Mouse (Mus musculus) kidney, adult 18-20 months (tissue): ENCODE measurements around the gene Xkr7.

Experiments used
- DNase-seq: peaks from one replicate; pipeline ENCODE4 v3.0.0; 2021

Xkr7 gene

GRCm38 (mm10) chr2:153033545-153034230 is 2.0 kb downstream of the Xkr7 start:
- DNase-seq: no peak

GRCm38 (mm10) chr2:153036690-153037089 is 5.0 kb downstream of the Xkr7 start:
- no peak for DNase-seq

- no peak for DNase-seq
Measured at GRCm38 (mm10) chr2:153043886-153044285, 12.2 kb downstream of the Xkr7 start.

- no peak for DNase-seq
Measured at GRCm38 (mm10) chr2:153045884-153046299, 14.2 kb downstream of the Xkr7 start.

GRCm38 (mm10) chr2:153047828-153048465 is 16.3 kb downstream of the Xkr7 start:
- DNase-seq: peak; percentile 51

- DNase-seq: no peak
Measured at GRCm38 (mm10) chr2:153049288-153049996, 17.8 kb downstream of the Xkr7 start.

- no peak for DNase-seq
Measured at GRCm38 (mm10) chr2:153049997-153050358, 18.3 kb downstream of the Xkr7 start.

- no peak for DNase-seq
Measured at GRCm38 (mm10) chr2:153051095-153051494, 19.4 kb downstream of the Xkr7 start.

- no peak for DNase-seq
Measured at GRCm38 (mm10) chr2:153051537-153051936, 19.9 kb downstream of the Xkr7 start.

GRCm38 (mm10) chr2:153052700-153053351 is 21.2 kb downstream of the Xkr7 start:
- DNase-seq: no peak

GRCm38 (mm10) chr2:153053896-153054295 is 22.2 kb downstream of the Xkr7 start:
- no peak for DNase-seq

- no peak for DNase-seq
Measured at GRCm38 (mm10) chr2:153055270-153055920, 23.7 kb downstream of the Xkr7 start.

- no peak for DNase-seq
Measured at GRCm38 (mm10) chr2:153058365-153058764, 26.7 kb downstream of the Xkr7 start.

- no peak for DNase-seq
Measured at GRCm38 (mm10) chr2:153060216-153060615, 28.6 kb downstream of the Xkr7 start.

- DNase-seq: no peak
Measured at GRCm38 (mm10) chr2:153063394-153063793, 31.7 kb downstream of the Xkr7 start.

- no peak for DNase-seq
Measured at GRCm38 (mm10) chr2:153064190-153064970, 32.7 kb downstream of the Xkr7 start.

GRCm38 (mm10) chr2:153065747-153066508 is 34.3 kb downstream of the Xkr7 start, which contains the start of gene Ccm2l:
Gene Ccm2l (plus strand): TSS chr2:153065955.
- DNase-seq: peak; percentile 61

GRCm38 (mm10) chr2:153066991-153067390 is 35.3 kb downstream of the Xkr7 start:
- DNase-seq: no peak

- DNase-seq: peak; percentile 35
Measured at GRCm38 (mm10) chr2:153070762-153071490, 39.3 kb downstream of the Xkr7 start.

- DNase-seq: no peak
Measured at GRCm38 (mm10) chr2:153071491-153072184, 40.0 kb downstream of the Xkr7 start.
